Mouse (Mus musculus): ENCODE results near the gene Ftsj1. TPM values are rescaled to one million over a fixed set of nuclear protein-coding genes. Genes with fewer than 3 reads are reported as not detected.

Gene Ftsj1
- polyA plus RNA-seq, 1 experiment from 2014 or later, result 14.1 TPM

GRCm38 (mm10) chrX:8263156-8263804, 11.1 kb upstream of the Ftsj1 start:
- Histone ChIP-seq H3K36me3 (ENCODE audit: control insufficient read depth, insufficient read depth) (no peaks in the 10 kb centered on the region), H3K4me1 (replicated peaks; ENCODE audit: control insufficient read depth, insufficient read depth, low read length) (no peaks in the 10 kb centered on the region), H3K9me3 (ENCODE audit: control insufficient read depth) (no peaks in the 10 kb centered on the region), H3K9ac (ENCODE audit: low read depth, low read length) (no peak overlapping the region), H3K27me3 (replicated peaks; ENCODE audit: control insufficient read depth, insufficient read depth, low read length) (no peaks in the 10 kb centered on the region), H3K4me2 (replicated peaks; ENCODE audit: low read depth) (no peak overlapping the region), H3K4me3 (ENCODE audit: low read depth, low read length) (no peak overlapping the region), H3K27ac (ENCODE audit: low read depth, low read length) (no peak overlapping the region)
- ATAC-seq, result no peak
- TF ChIP-seq CTCF (IDR thresholded peaks at IDR 0.05; ENCODE audit: low read depth), result no peak
- WGBS, result 78% methylated on average over 5 of the region's 5 CpGs

DNA sequence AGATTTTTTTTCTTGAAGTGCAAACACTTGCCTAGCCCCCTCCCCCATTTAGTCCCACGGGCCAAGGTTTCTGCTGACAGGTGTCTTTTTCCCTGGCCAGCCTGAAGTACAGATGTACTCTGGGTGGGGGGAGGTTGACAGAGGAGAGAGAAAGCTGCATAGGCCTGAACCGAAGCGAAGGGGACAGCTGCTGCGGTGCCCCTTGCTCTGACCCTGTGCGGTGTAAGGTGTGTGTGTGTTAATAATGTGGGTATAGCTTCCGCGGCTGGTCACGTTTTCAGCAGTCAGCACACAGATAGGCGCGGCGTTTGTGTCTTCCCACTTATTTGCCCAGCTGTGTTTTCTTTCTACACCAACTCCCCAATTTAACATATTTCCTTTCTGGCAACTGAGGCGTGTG, 7.3 kb upstream of the Ftsj1 start:
- no peaks in the 10 kb centered on the region for H3K9me3 ChIP-seq (ENCODE audit: control insufficient read depth)
- no peak for TF ChIP-seq CTCF (IDR thresholded peaks at IDR 0.05; ENCODE audit: low read depth)
- H3K4me2 ChIP-seq (replicated peaks; ENCODE audit: low read depth), result no peak overlapping the region
- H3K4me3 ChIP-seq (ENCODE audit: low read depth, low read length), result no peak overlapping the region
- no peaks in the 10 kb centered on the region for H3K27me3 ChIP-seq (replicated peaks; ENCODE audit: control insufficient read depth, insufficient read depth, low read length)
- 58% methylated on average over 12 of the region's 12 CpGs for WGBS
- H3K27ac ChIP-seq (ENCODE audit: low read depth, low read length), result no peak overlapping the region
- no peaks in the 10 kb centered on the region for H3K4me1 ChIP-seq (replicated peaks; ENCODE audit: control insufficient read depth, insufficient read depth, low read length)
- ATAC-seq, result no peak
- H3K9ac ChIP-seq (ENCODE audit: low read depth, low read length), result no peak overlapping the region
- no peaks in the 10 kb centered on the region for H3K36me3 ChIP-seq (ENCODE audit: control insufficient read depth, insufficient read depth)

GRCm38 (mm10) chrX:8255807-8256206, 3.6 kb upstream of the Ftsj1 start:
- no peaks in the 10 kb centered on the region for H3K4me1 ChIP-seq (replicated peaks; ENCODE audit: control insufficient read depth, insufficient read depth, low read length)
- H3K4me3 ChIP-seq (ENCODE audit: low read depth, low read length), result no peak overlapping the region
- no peak overlapping the region for H3K27ac ChIP-seq (ENCODE audit: low read depth, low read length)
- no peak for ATAC-seq
- no peaks in the 10 kb centered on the region for H3K36me3 ChIP-seq (ENCODE audit: control insufficient read depth, insufficient read depth)
- no peak overlapping the region for H3K4me2 ChIP-seq (replicated peaks; ENCODE audit: low read depth)
- H3K9ac ChIP-seq (ENCODE audit: low read depth, low read length), result no peak overlapping the region
- 42% methylated on average over 3 of the region's 6 CpGs for WGBS
- H3K9me3 ChIP-seq (ENCODE audit: control insufficient read depth), result no peaks in the 10 kb centered on the region
- H3K27me3 ChIP-seq (replicated peaks; ENCODE audit: control insufficient read depth, insufficient read depth, low read length), result no peaks in the 10 kb centered on the region
- no peak; the same call in 1 of the 2 replicates for TF ChIP-seq CTCF (IDR thresholded peaks at IDR 0.05; ENCODE audit: low read depth)

GRCm38 (mm10) chrX:8253711-8254110, 1.5 kb upstream of the Ftsj1 start:
- no peaks in the 10 kb centered on the region for H3K4me1 ChIP-seq (replicated peaks; ENCODE audit: control insufficient read depth, insufficient read depth, low read length)
- H3K27ac ChIP-seq (ENCODE audit: low read depth, low read length), result no peak overlapping the region
- no peak overlapping the region for H3K4me2 ChIP-seq (replicated peaks; ENCODE audit: low read depth)
- no peak overlapping the region for H3K4me3 ChIP-seq (ENCODE audit: low read depth, low read length)
- ATAC-seq, result no peak
- TF ChIP-seq CTCF (IDR thresholded peaks at IDR 0.05; ENCODE audit: low read depth), result no peak
- no peak overlapping the region for H3K9ac ChIP-seq (ENCODE audit: low read depth, low read length)
- H3K9me3 ChIP-seq (ENCODE audit: control insufficient read depth), result no peaks in the 10 kb centered on the region
- WGBS, result 71% methylated on average over 2 of the region's 2 CpGs
- H3K27me3 ChIP-seq (replicated peaks; ENCODE audit: control insufficient read depth, insufficient read depth, low read length), result no peaks in the 10 kb centered on the region
- no peaks in the 10 kb centered on the region for H3K36me3 ChIP-seq (ENCODE audit: control insufficient read depth, insufficient read depth)

DNA sequence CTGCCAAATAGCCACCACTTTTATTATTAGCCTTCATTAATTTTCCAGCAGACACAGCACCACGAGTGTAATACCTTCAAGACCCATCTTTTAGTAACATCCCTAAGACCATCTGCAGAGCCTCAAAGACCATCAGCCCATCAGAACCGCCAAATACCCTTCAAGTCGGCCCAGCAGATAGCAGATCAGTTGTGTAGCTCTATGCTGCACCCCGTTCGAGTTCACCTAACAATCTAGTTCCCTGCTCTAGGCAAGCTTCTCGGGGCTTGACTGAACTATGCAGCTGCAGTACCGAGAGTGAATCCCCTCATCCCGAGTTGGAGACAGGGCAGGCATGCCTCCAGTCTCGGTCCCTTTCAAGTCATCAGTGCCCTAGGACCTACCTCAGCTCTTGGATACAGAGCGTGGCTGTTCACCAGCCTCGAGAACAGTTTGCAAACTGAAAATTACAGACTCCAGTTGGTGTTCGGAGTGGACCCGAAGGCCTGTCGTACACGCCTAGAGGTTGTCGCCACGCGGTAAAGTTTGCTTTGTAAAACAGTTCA, 345 bp downstream of the Ftsj1 start:
- H3K4me1 ChIP-seq (replicated peaks; ENCODE audit: control insufficient read depth, insufficient read depth, low read length), result no peaks in the 10 kb centered on the region
- peak; percentile 47 for ATAC-seq
- no peaks in the 10 kb centered on the region for H3K9me3 ChIP-seq (ENCODE audit: control insufficient read depth)
- H3K27me3 ChIP-seq (replicated peaks; ENCODE audit: control insufficient read depth, insufficient read depth, low read length), result no peaks in the 10 kb centered on the region
- H3K36me3 ChIP-seq (ENCODE audit: control insufficient read depth, insufficient read depth), result no peaks in the 10 kb centered on the region
- no peak for TF ChIP-seq CTCF (IDR thresholded peaks at IDR 0.05; ENCODE audit: low read depth)
- no peak overlapping the region for H3K27ac ChIP-seq (ENCODE audit: low read depth, low read length)
- peak overlapping the region; percentile 61 for H3K4me3 ChIP-seq (ENCODE audit: low read depth, low read length)
- H3K9ac ChIP-seq (ENCODE audit: low read depth, low read length), result peak overlapping the region; percentile 53
- 17% methylated on average over 18 of the region's 18 CpGs for WGBS
- peak overlapping the region; percentile 60 for H3K4me2 ChIP-seq (replicated peaks; ENCODE audit: low read depth)

- 79% methylated on average over 8 of the region's 8 CpGs for WGBS
- ATAC-seq, result no peak
- TF ChIP-seq CTCF (IDR thresholded peaks at IDR 0.05; ENCODE audit: low read depth), result no peak
- peaks cover 5% of the 10 kb centered on the region; the same call in 1 of the 2 replicates for H3K36me3 ChIP-seq (ENCODE audit: control insufficient read depth, insufficient read depth)
- H3K9ac ChIP-seq (ENCODE audit: low read depth, low read length), result no peak overlapping the region
- H3K27me3 ChIP-seq (replicated peaks; ENCODE audit: control insufficient read depth, insufficient read depth, low read length), result no peaks in the 10 kb centered on the region
- H3K4me3 ChIP-seq (ENCODE audit: low read depth, low read length), result no peak overlapping the region
- H3K4me2 ChIP-seq (replicated peaks; ENCODE audit: low read depth), result no peak overlapping the region
- no peaks in the 10 kb centered on the region for H3K9me3 ChIP-seq (ENCODE audit: control insufficient read depth)
- H3K27ac ChIP-seq (ENCODE audit: low read depth, low read length), result no peak overlapping the region
- no peaks in the 10 kb centered on the region for H3K4me1 ChIP-seq (replicated peaks; ENCODE audit: control insufficient read depth, insufficient read depth, low read length)
These were observed 3.6 kb downstream of the Ftsj1 start for GRCm38 (mm10) chrX:8248542-8249120.
